Comparison of ENCODE assay signal across 27 mouse cellular contexts in the genomic region with DNA sequence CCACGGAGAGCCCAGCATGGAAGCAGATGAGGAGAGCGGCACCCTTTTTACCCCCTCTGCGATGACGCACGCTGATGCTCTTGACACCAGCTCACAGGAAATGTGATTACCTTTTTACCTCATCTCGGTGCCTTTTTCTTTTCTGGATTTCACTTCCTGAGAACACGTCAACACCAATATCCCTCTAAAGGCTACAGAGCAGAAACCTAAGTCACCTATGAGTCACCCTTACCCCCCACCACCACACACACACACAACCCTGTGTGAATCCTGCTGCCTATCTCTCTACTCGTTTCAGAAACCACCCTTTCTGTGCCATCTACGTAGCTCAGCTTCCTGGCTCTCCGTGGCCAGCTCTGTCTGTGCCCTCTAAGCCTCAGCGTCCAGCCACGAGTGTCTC.
DNase-seq lines count a peak whose midpoint lies in the region; ATAC-seq lines count a peak whose summit lies in the region.
"Had no signal": no experiment of that assay in that cellular context is flagged by ENCODE, and none has a peak within 500 bp of the region (broad histone marks: within the 10 kb centered on the region; RNA-seq: fewer than 3 reads in every experiment).

No protein-coding gene starts in this region.

- ATAC-seq in heart, embryonic 15.5 days (replicated peaks; ENCODE audit: insufficient number of reproducible peaks, insufficient read depth, low FRiP score, low read depth): no peak
- ATAC-seq in activated CD4-positive, CD25-positive, alpha-beta regulatory T cell, adult 4 months: peak; percentile 81
- ATAC-seq: forebrain, embryonic 16.5 days; hindbrain, embryonic 16.5 days; intestine, embryonic 16.5 days; midbrain, embryonic 13.5 days had no signal

- H3K36me3 ChIP-seq in heart, embryonic 10.5 days: peaks cover 38% of the 10 kb centered on the region
- H3K36me3 ChIP-seq in heart, embryonic 15.5 days: no peaks in the 10 kb centered on the region; the same call in 1 of the 2 replicates
- H3K36me3 ChIP-seq: G1E; midbrain, embryonic 13.5 days; neural tube, embryonic 15.5 days had no signal

- H3K4me2 ChIP-seq in heart, embryonic 15.5 days: no peak overlapping the region
- H3K4me2 ChIP-seq: limb, embryonic 12.5 days; liver, embryonic 11.5 days; lung, embryonic 15.5 days; midbrain, embryonic 13.5 days; neural tube, embryonic 15.5 days had no signal

- 54% methylated on average over 12 of the region's 12 CpGs for WGBS in heart, embryonic 10.5 days
- WGBS in heart, embryonic 15.5 days: 54% methylated on average over 12 of the region's 12 CpGs

- peaks cover 56% of the 10 kb centered on the region for H3K4me1 ChIP-seq in heart, embryonic 10.5 days
- peaks cover 58% of the 10 kb centered on the region for H3K4me1 ChIP-seq in heart, embryonic 15.5 days (replicated peaks)

- DNase-seq in heart, embryonic 10.5 days (ENCODE audit: low spot score): no peak
- DNase-seq in heart, postnatal 10 days: no peak
- no peak for DNase-seq in heart, adult 18-20 months
- DNase-seq in 416B (ENCODE audit: low read depth): peak; percentile 18
- no peak for DNase-seq in ovary, postnatal 36 days (ENCODE audit: low spot score)
- DNase-seq in testis, postnatal 14 days (ENCODE audit: low spot score): no peak
- DNase-seq: adrenal gland, postnatal 25 days; cerebellum, adult 18-20 months; gastrocnemius, adult 2 months; gastrocnemius, postnatal 36 days; heart, adult 2 months; layer of hippocampus, adult 9-11 months; right cerebral cortex, adult 18-20 months; thymus, adult 18-20 months had no signal

- peak overlapping the region; percentile 5; the same call in 1 of the 2 replicates for H3K9ac ChIP-seq in heart, embryonic 15.5 days
- H3K9ac ChIP-seq: limb, embryonic 12.5 days; lung, embryonic 15.5 days; midbrain, embryonic 13.5 days; neural tube, embryonic 15.5 days had no signal

- no peak overlapping the region for H3K4me3 ChIP-seq in heart, embryonic 10.5 days
- no peak overlapping the region for H3K4me3 ChIP-seq in heart, embryonic 15.5 days
- H3K4me3 ChIP-seq: erythroblast, embryonic 14.5 days; gastrocnemius, adult 2 months; heart, adult 2 months; limb, embryonic 12.5 days; lung, embryonic 15.5 days; midbrain, embryonic 13.5 days; neural tube, embryonic 15.5 days had no signal

- no peaks in the 10 kb centered on the region for H3K9me3 ChIP-seq in heart, embryonic 10.5 days
- no peaks in the 10 kb centered on the region for H3K9me3 ChIP-seq in heart, embryonic 15.5 days (replicated peaks)
- H3K9me3 ChIP-seq: limb, embryonic 12.5 days; lung, embryonic 15.5 days; midbrain, embryonic 13.5 days; neural tube, embryonic 15.5 days had no signal

- H3K27me3 ChIP-seq in heart, embryonic 10.5 days (ENCODE audit: insufficient read depth, poor library complexity, severe bottlenecking): no peaks in the 10 kb centered on the region
- no peaks in the 10 kb centered on the region for H3K27me3 ChIP-seq in heart, embryonic 15.5 days
- H3K27me3 ChIP-seq: limb, embryonic 12.5 days; lung, embryonic 15.5 days; midbrain, embryonic 13.5 days; neural tube, embryonic 15.5 days had no signal

- intact Hi-C loops in heart, postnatal 10 days (cut with DNase I): no loop called here

- H3K27ac ChIP-seq in heart, embryonic 10.5 days: peak overlapping the region; percentile 74
- peak overlapping the region; percentile 57 for H3K27ac ChIP-seq in heart, embryonic 15.5 days
- H3K27ac ChIP-seq: gastrocnemius, adult 2 months; heart, adult 2 months; kidney, postnatal 0 days; limb, embryonic 12.5 days; lung, embryonic 15.5 days; midbrain, embryonic 13.5 days; neural tube, embryonic 15.5 days had no signal
